8 mouse cellular contexts compared by ENCODE assay signal in the genomic region with DNA sequence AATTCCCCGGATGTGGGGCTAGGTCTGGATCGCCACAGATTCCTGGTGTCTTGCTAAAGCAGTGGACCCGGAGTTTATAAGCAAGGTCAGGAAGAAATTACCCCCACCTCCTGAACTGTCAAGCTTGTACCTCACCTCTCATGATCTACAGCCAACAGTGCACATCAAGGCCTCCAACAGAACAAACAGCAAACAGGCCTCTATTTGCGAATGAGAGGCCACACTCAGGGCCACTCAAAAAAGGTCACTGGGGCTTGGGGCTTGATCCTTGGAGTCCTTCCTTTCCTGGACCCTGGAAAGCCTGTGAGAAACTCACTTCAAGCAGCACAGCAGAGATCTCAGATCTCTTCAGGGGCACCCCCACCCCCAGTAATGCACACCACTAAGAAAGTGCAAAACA. TPM values are rescaled to one million over a fixed set of nuclear protein-coding genes. Genes with fewer than 3 reads are reported as not detected.
DNase-seq lines count a peak whose midpoint lies in the region; ATAC-seq and TF ChIP-seq lines count a peak whose summit lies in the region.

No protein-coding gene starts in this region.

- H3K4me1 ChIP-seq in heart, embryonic 13.5 days: peaks cover 64% of the 10 kb centered on the region
- peaks cover 17 to 28% of the 10 kb centered on the region in 2 experiments for H3K4me1 ChIP-seq in MEL (ENCODE audit: control insufficient read depth in 1 of 2, insufficient read depth in 2 of 2, low read length in 2 of 2)
- peaks cover 21% of the 10 kb centered on the region for H3K4me1 ChIP-seq in forebrain, postnatal 0 days (ENCODE audit: insufficient read depth)

- peaks cover 15% of the 10 kb centered on the region for H3K36me3 ChIP-seq in heart, embryonic 13.5 days
- H3K36me3 ChIP-seq in MEL (ENCODE audit: control insufficient read depth in 1 of 2, insufficient read depth in 2 of 2, low read length in 2 of 2) (peaks cover 3 to 13% of the 10 kb centered on the region in 2 experiments; a peak in 3 of 4 replicates), macrophage (ENCODE audit: inconsistent target) (no peaks in the 10 kb centered on the region)
- H3K36me3 ChIP-seq in forebrain, postnatal 0 days (ENCODE audit: insufficient read depth): no peaks in the 10 kb centered on the region; the same call in 1 of the 2 replicates

- no peaks in the 10 kb centered on the region for H3K27me3 ChIP-seq in heart, embryonic 13.5 days (replicated peaks)
- H3K27me3 ChIP-seq in MEL (ENCODE audit: control insufficient read depth in 1 of 2, insufficient read depth in 2 of 2, low read length in 2 of 2): no peaks in the 10 kb centered on the region
- H3K27me3 ChIP-seq in forebrain, postnatal 0 days (ENCODE audit: insufficient read depth, low read length): no peaks in the 10 kb centered on the region

- no peak for TF ChIP-seq POLR2A in MEL (IDR thresholded peaks at IDR 0.05; ENCODE audit: control insufficient read depth in 1 of 2, insufficient read depth in 1 of 2, low read depth in 1 of 2, low read length in 2 of 2, poor library complexity in 1 of 2)

- WGBS in heart, embryonic 13.5 days: 28% methylated on average over 4 of the region's 4 CpGs
- WGBS in forebrain, postnatal 0 days: 30% methylated on average over 4 of the region's 4 CpGs
- WGBS in macrophage (ENCODE audit: missing documents): 70% methylated on average over 4 of the region's 4 CpGs

- peak overlapping the region; percentile 86 for H3K4me2 ChIP-seq in heart, embryonic 13.5 days
- peak overlapping the region; percentile 86 for H3K4me2 ChIP-seq in forebrain, postnatal 0 days (ENCODE audit: low read depth)

- TF ChIP-seq EP300 in MEL (IDR thresholded peaks at IDR 0.05; ENCODE audit: low read depth in 1 of 2, low read length in 2 of 2): no peak

- H3K4me3 ChIP-seq in heart, embryonic 13.5 days: peak overlapping the region; percentile 99
- H3K4me3 ChIP-seq in MEL (ENCODE audit: control insufficient read depth in 1 of 2, insufficient read depth in 1 of 2, low read depth in 2 of 2, low read length in 2 of 2): peak overlapping the region; percentile 95 to 97
- H3K4me3 ChIP-seq in forebrain, postnatal 0 days (ENCODE audit: low read depth, low read length): peak overlapping the region; percentile 90
- H3K4me3 ChIP-seq in macrophage (ENCODE audit: inconsistent target): peak overlapping the region; percentile 63

- no peak for TF ChIP-seq RAD21 in MEL (IDR thresholded peaks at IDR 0.05; ENCODE audit: low read depth, low read length)

- TF ChIP-seq CTCF in MEL (IDR thresholded peaks at IDR 0.05 in 2 of 3, conservative IDR thresholded peaks at IDR 0.05 in 1 of 3; ENCODE audit: control insufficient read depth in 1 of 3, insufficient read depth in 1 of 3, low read depth in 2 of 3, low read length in 3 of 3, poor library complexity in 1 of 3, severe bottlenecking in 1 of 3): no peak
- TF ChIP-seq CTCF in forebrain, postnatal 0 days (IDR thresholded peaks at IDR 0.05; ENCODE audit: low read depth): no peak

- peaks cover 56% of the 10 kb centered on the region for H3K79me2 ChIP-seq in MEL (ENCODE audit: control insufficient read depth, insufficient read depth, low read length, poor library complexity)
- H3K79me2 ChIP-seq in macrophage (ENCODE audit: inconsistent target): peaks cover 59% of the 10 kb centered on the region

- H3K27ac ChIP-seq in heart, embryonic 13.5 days (replicated peaks): peak overlapping the region; percentile 97
- no peak overlapping the region for H3K27ac ChIP-seq in MEL (ENCODE audit: control insufficient read depth, low read depth, low read length)
- H3K27ac ChIP-seq in forebrain, postnatal 0 days (ENCODE audit: low read depth, low read length): no peak overlapping the region
- 0 out of 2 replicates have a peak overlapping the region, but pooled peaks have one; percentile 28 for H3K27ac ChIP-seq in macrophage

- peak overlapping the region; percentile 99 for H3K9ac ChIP-seq in heart, embryonic 13.5 days
- peak overlapping the region; percentile 94 for H3K9ac ChIP-seq in MEL (ENCODE audit: control insufficient read depth, low read depth, low read length, poor library complexity, severe bottlenecking)
- H3K9ac ChIP-seq in forebrain, postnatal 0 days: peak overlapping the region; percentile 92

- no peak for DNase-seq in heart, postnatal 4 days
- no peak for DNase-seq in MEL (ENCODE audit: low read depth, low spot score)
- DNase-seq in forebrain, postnatal 0 days: no peak
- DNase-seq in spleen, adult 12 weeks (ENCODE audit: low spot score): no peak
- no peak for DNase-seq in left cerebral cortex, adult 11 months (ENCODE audit: low spot score)
- DNase-seq in urinary bladder, postnatal 25 days (ENCODE audit: low spot score): no peak

- no peak for ATAC-seq in heart, embryonic 13.5 days (ENCODE audit: extremely low read depth, insufficient number of reproducible peaks, low FRiP score, low TSS enrichment)
- ATAC-seq in forebrain, postnatal 0 days: no peak

- H3K9me3 ChIP-seq in heart, embryonic 13.5 days: no peaks in the 10 kb centered on the region
- H3K9me3 ChIP-seq in MEL (replicated peaks; ENCODE audit: insufficient read depth, low read length): no peaks in the 10 kb centered on the region
- no peaks in the 10 kb centered on the region for H3K9me3 ChIP-seq in forebrain, postnatal 0 days (ENCODE audit: low read length)

TF ChIP-seq in MEL, 35 proteins besides CTCF, POLR2A, EP300 and RAD21 (continues in another document):
- no peak for TF ChIP-seq UBTF (IDR thresholded peaks at IDR 0.05; ENCODE audit: borderline replicate concordance, insufficient read depth, low read depth, low read length)
- no peak for TF ChIP-seq TBP (IDR thresholded peaks at IDR 0.05; ENCODE audit: low read depth, low read length)
- no peak for TF ChIP-seq ETS1 (IDR thresholded peaks at IDR 0.05; ENCODE audit: low read depth, low read length)
- no peak for TF ChIP-seq POLR2AphosphoS5 (IDR thresholded peaks at IDR 0.05; ENCODE audit: borderline replicate concordance, low read depth, low read length)

RNA-seq across cellular contexts. Expression of a gene that starts 31.8 kb away (rescaled TPM):
- 3.7 and 3.8 TPM in 2 replicates for polyA plus RNA-seq in heart, embryonic 13.5 days (2015; fragmentation: Nextera tagmentation; extraction: Ambion mirVana)
- 1 to 10 TPM in 1 of 2 experiments, under 1 TPM in 1; 0.90 to 1.1 TPM for total RNA-seq in heart, postnatal 4 days (2021)
- total RNA-seq in MEL (2012; rRNA removed): 0.31 and 0.72 TPM in 2 replicates
- 1 to 10 TPM in 1 of 2 experiments, not detected in 1; 2.9 TPM for polyA plus RNA-seq in MEL (2012; ENCODE audit: insufficient read depth in 1 of 2, insufficient read length in 2 of 2, low read depth in 1 of 2, low replicate concordance in 2 of 2, missing spikeins in 1 of 2)
- 30.9 and 33.9 TPM in 2 replicates for total RNA-seq in forebrain, postnatal 0 days (2014; rRNA removed)
- polyA plus RNA-seq in forebrain, postnatal 0 days (2015; fragmentation: Nextera tagmentation; extraction: Ambion mirVana): 43.7 and 44.1 TPM in 2 replicates
- total RNA-seq in macrophage (2018; cell fraction: chromatin; rRNA removed): 1 to 10 TPM in 4 of 26 experiments, under 1 TPM in 6, not detected in 16; 0.37 to 2.0 (median 0.86) TPM
- 1 to 10 TPM in 10 of 26 experiments, under 1 TPM in 16; 0.29 to 1.6 (median 0.92) TPM for total RNA-seq in macrophage (2018; cell fraction: cytosol; rRNA removed)
- 1 to 10 TPM in 5 of 26 experiments, under 1 TPM in 14, not detected in 7; 0.29 to 2.3 (median 0.63) TPM for total RNA-seq in macrophage (2018; cell fraction: nucleus; rRNA removed)
- polyA plus RNA-seq in macrophage (2018): 0.59 to 1.1 TPM (median 0.90 TPM) in 3 replicates

RNA-seq across cellular contexts. Expression of a gene that starts 33.6 kb away (rescaled TPM):
- polyA plus RNA-seq in heart, embryonic 13.5 days (2015; fragmentation: Nextera tagmentation; extraction: Ambion mirVana): 68.7 and 72.2 TPM in 2 replicates
- 10 to 100 TPM; 57.5 to 59.6 TPM for total RNA-seq in heart, postnatal 4 days (2021)
- 10.3 and 10.7 TPM in 2 replicates for total RNA-seq in MEL (2012; rRNA removed)
- polyA plus RNA-seq in MEL (2012; ENCODE audit: insufficient read depth in 1 of 2, insufficient read length in 2 of 2, low read depth in 1 of 2, low replicate concordance in 2 of 2, missing spikeins in 1 of 2) (10 to 100 TPM; 38.7 to 46.9 TPM), macrophage (2018) (15.0 to 33.6 TPM (median 15.3 TPM) in 3 replicates)
- total RNA-seq in forebrain, postnatal 0 days (2014; rRNA removed): 40.4 and 58.5 TPM in 2 replicates
- polyA plus RNA-seq in forebrain, postnatal 0 days (2015; fragmentation: Nextera tagmentation; extraction: Ambion mirVana): 119 and 135 TPM in 2 replicates
- 10 to 100 TPM in 24 of 26 experiments, 1 to 10 TPM in 2; 8.6 to 56.8 (median 32.7) TPM for total RNA-seq in macrophage (2018; cell fraction: chromatin; rRNA removed)
- 10 to 100 TPM in 24 of 26 experiments, 1 to 10 TPM in 2; 9.5 to 20.9 (median 14.7) TPM for total RNA-seq in macrophage (2018; cell fraction: cytosol; rRNA removed)
- 10 to 100 TPM in 24 of 26 experiments, 1 to 10 TPM in 2; 9.7 to 48.4 (median 15.8) TPM for total RNA-seq in macrophage (2018; cell fraction: nucleus; rRNA removed)

RNA-seq across cellular contexts. Expression of a gene that starts 41.0 kb away (rescaled TPM):
- 29.3 and 30.3 TPM in 2 replicates for polyA plus RNA-seq in heart, embryonic 13.5 days (2015; fragmentation: Nextera tagmentation; extraction: Ambion mirVana)
- total RNA-seq in heart, postnatal 4 days (2021): 10 to 100 TPM; 31.4 to 34.2 TPM
- total RNA-seq in MEL (2012; rRNA removed): 67.0 and 78.3 TPM in 2 replicates
- polyA plus RNA-seq in MEL (2012; ENCODE audit: insufficient read depth in 1 of 2, insufficient read length in 2 of 2, low read depth in 1 of 2, low replicate concordance in 2 of 2, missing spikeins in 1 of 2) (10 to 100 TPM in 1 of 2 experiments, not detected in 1; 96.9 TPM), macrophage (2018) (23.8 to 53.3 TPM (median 24.9 TPM) in 3 replicates)
- 49.4 and 53.6 TPM in 2 replicates for total RNA-seq in forebrain, postnatal 0 days (2014; rRNA removed)
- 28.9 and 35.0 TPM in 2 replicates for polyA plus RNA-seq in forebrain, postnatal 0 days (2015; fragmentation: Nextera tagmentation; extraction: Ambion mirVana)
- total RNA-seq in macrophage (2018; cell fraction: chromatin; rRNA removed): 100 to 1,000 TPM in 1 of 26 experiments, 10 to 100 TPM in 25; 22.4 to 107 (median 44.5) TPM
- 10 to 100 TPM; 18.3 to 34.1 (median 24.5) TPM for total RNA-seq in macrophage (2018; cell fraction: cytosol; rRNA removed)
- 10 to 100 TPM; 18.5 to 73.6 (median 27.9) TPM for total RNA-seq in macrophage (2018; cell fraction: nucleus; rRNA removed)

RNA-seq across cellular contexts. Expression of a gene that starts 47.1 kb away (rescaled TPM):
- 2.6 and 2.7 TPM in 2 replicates for polyA plus RNA-seq in heart, embryonic 13.5 days (2015; fragmentation: Nextera tagmentation; extraction: Ambion mirVana)
- total RNA-seq in heart, postnatal 4 days (2021): 10 to 100 TPM; 13.3 to 14.8 TPM
- total RNA-seq in MEL (2012; rRNA removed): 7.4 and 8.8 TPM in 2 replicates
- polyA plus RNA-seq in MEL (2012; ENCODE audit: insufficient read depth in 1 of 2, insufficient read length in 2 of 2, low read depth in 1 of 2, low replicate concordance in 2 of 2, missing spikeins in 1 of 2) (10 to 100 TPM in 1 of 2 experiments, not detected in 1; 15.9 TPM), macrophage (2018) (18.3 to 31.2 TPM (median 24.0 TPM) in 3 replicates)
- 39.3 and 39.6 TPM in 2 replicates for total RNA-seq in forebrain, postnatal 0 days (2014; rRNA removed)
- polyA plus RNA-seq in forebrain, postnatal 0 days (2015; fragmentation: Nextera tagmentation; extraction: Ambion mirVana): 4.9 and 7.1 TPM in 2 replicates
- 100 to 1,000 TPM in 16 of 26 experiments, 10 to 100 TPM in 10; 23.1 to 149 (median 116) TPM for total RNA-seq in macrophage (2018; cell fraction: chromatin; rRNA removed)
- 10 to 100 TPM; 20.9 to 53.1 (median 35.9) TPM for total RNA-seq in macrophage (2018; cell fraction: cytosol; rRNA removed)
- 100 to 1,000 TPM in 1 of 26 experiments, 10 to 100 TPM in 25; 20.9 to 101 (median 75.0) TPM for total RNA-seq in macrophage (2018; cell fraction: nucleus; rRNA removed)

Comparison
In these comparisons a context has a peak if more than half of its experiments do, and no peak if none do; other contexts are left out.
1. H3K27ac ChIP-seq: peak in heart, embryonic 13.5 days (single experiment) and macrophage (single experiment); none in MEL (single experiment) and forebrain, postnatal 0 days (single experiment).
2. Peak in every context shown above with its lines, with median percentiles within 50 percentile points of each other: H3K4me3 ChIP-seq and H3K9ac ChIP-seq.